Mouse (Mus musculus) myocyte (in vitro differentiated cells): Measurements from ENCODE around the gene Foxn1.

Source experiments
- E2F4 ChIP-seq: IDR thresholded peaks from one replicate; pipeline ENCODE4 v1.6.1; 2011; ENCODE audit warnings: mild to moderate bottlenecking, control low read depth, moderate library complexity; ENCODE audit not compliant: insufficient read depth
- MAX ChIP-seq: IDR thresholded peaks from one replicate; pipeline ENCODE4 v1.6.1; 2011; ENCODE audit warnings: low read depth, mild to moderate bottlenecking, control low read depth
- MYOD1 ChIP-seq, 3 experiments: IDR thresholded peaks; one replicate each; pipeline ENCODE4 v1.6.1; 2011; ENCODE audit warnings: control low read depth in 2 of 3, low read depth in 2 of 3, mild to moderate bottlenecking in 2 of 3, moderate library complexity in 1 of 3; ENCODE audit not compliant: insufficient read length in 2 of 3, control insufficient read depth in 1 of 3
- MYOG ChIP-seq, 3 experiments: IDR thresholded peaks; one replicate each; pipeline ENCODE4 v1.6.1; 2011; ENCODE audit warnings: control low read depth in 2 of 3, low read depth in 2 of 3, mild to moderate bottlenecking in 2 of 3; ENCODE audit not compliant: insufficient read length in 2 of 3, control insufficient read depth in 1 of 3, insufficient read depth in 1 of 3
- POLR2A ChIP-seq: IDR thresholded peaks from one replicate; pipeline ENCODE4 v1.6.1; 2011; ENCODE audit warnings: low read depth, mild to moderate bottlenecking, control low read depth, moderate library complexity; ENCODE audit not compliant: insufficient read length
- POLR2AphosphoS2 ChIP-seq: IDR thresholded peaks from one replicate; pipeline ENCODE4 v1.6.1; 2011; ENCODE audit warnings: low read depth, control low read depth; ENCODE audit not compliant: insufficient read length
- TCF3 ChIP-seq: IDR thresholded peaks from one replicate; pipeline ENCODE4 v1.6.1; 2011; ENCODE audit warnings: low read depth, control low read depth; ENCODE audit not compliant: insufficient read length
- USF1 ChIP-seq: IDR thresholded peaks from one replicate; pipeline ENCODE4 v1.6.1; 2011; ENCODE audit warnings: low read depth, mild to moderate bottlenecking, control low read depth, moderate library complexity

DNA sequence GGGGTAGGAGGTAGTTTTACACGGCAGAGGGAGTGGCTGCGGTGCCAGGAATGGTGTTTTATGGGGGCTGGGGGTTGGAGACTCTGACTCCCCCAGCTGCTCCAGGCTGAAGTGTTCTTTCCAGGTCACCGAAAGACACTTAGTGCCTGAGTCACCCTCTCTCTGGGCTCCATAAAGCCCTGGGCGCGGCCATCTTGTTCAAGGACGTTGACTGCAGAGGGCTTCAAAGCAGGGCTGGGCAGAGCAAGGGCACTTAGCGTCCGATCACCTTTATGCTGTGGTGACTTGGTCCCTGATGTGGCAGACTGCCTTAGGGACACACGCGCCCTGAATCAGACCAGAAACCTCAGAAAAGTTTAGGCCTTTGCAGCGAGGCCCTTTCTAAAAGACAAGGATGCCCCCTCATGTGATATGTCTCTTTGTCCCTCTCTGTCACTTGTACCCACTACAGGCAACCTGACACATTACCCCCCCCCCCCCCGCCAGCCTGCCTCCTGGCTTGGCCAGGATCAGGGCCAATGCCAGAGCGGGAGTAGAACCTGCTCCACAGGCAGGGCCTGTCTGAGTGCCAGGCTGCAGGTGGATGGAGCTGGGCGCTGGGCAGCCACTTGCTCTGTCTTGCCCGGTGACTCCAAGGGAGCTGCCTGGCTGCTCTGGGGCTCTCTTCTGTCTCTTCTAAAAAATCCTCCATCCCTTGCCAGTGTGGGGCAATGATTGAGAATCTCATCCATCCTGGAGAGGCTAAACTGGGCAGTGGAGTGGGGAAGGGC, 18.7 kb downstream of the Foxn1 start:
- TF ChIP-seq POLR2A (no peak), MYOD1 (IDR thresholded peaks at IDR 0.05; ENCODE audit: control insufficient read depth in 1 of 3, insufficient read length in 2 of 3, low read depth in 2 of 3) (no peak), POLR2AphosphoS2 (no peak), MAX (no peak), MYOG (IDR thresholded peaks at IDR 0.05; ENCODE audit: control insufficient read depth in 1 of 3, insufficient read depth in 1 of 3, insufficient read length in 2 of 3, low read depth in 2 of 3) (no peak), USF1 (no peak), TCF3 (no peak), E2F4 (no peak)
